Comparison of ENCODE assay signal across 8 mouse cellular contexts in genomic region chr4:45320159-45320816, GRCm38 (mm10). TPM values are rescaled to one million over a fixed set of nuclear protein-coding genes. Genes with fewer than 3 reads are reported as not detected.
DNase-seq lines count a peak whose midpoint lies in the region; ATAC-seq and TF ChIP-seq lines count a peak whose summit lies in the region.

No protein-coding gene starts in this region.

- H3K27me3 ChIP-seq in E14TG2a.4 (ENCODE audit: insufficient read depth, low read length), result peaks cover 18% of the 10 kb centered on the region
- H3K27me3 ChIP-seq in forebrain, embryonic 12.5 days, result peaks cover 30% of the 10 kb centered on the region
- H3K27me3 ChIP-seq in heart, postnatal 0 days (ENCODE audit: control insufficient read depth, insufficient read depth, low read length), result no peaks in the 10 kb centered on the region; the same call in 1 of the 2 replicates
- H3K27me3 ChIP-seq in liver, embryonic 15.5 days, result peaks cover 9% of the 10 kb centered on the region
- no peaks in the 10 kb centered on the region for H3K27me3 ChIP-seq in neural tube, embryonic 11.5 days (ENCODE audit: control insufficient read depth, insufficient read depth, low read length)
- no peaks in the 10 kb centered on the region for H3K27me3 ChIP-seq in stomach, embryonic 16.5 days (ENCODE audit: control insufficient read depth, insufficient read depth, low read length)

- peaks cover 38% of the 10 kb centered on the region for H3K36me3 ChIP-seq in E14TG2a.4 (ENCODE audit: insufficient read depth, low read length)
- H3K36me3 ChIP-seq in forebrain, embryonic 12.5 days (replicated peaks), result peaks cover 28% of the 10 kb centered on the region
- peaks cover 25% of the 10 kb centered on the region for H3K36me3 ChIP-seq in heart, postnatal 0 days (replicated peaks; ENCODE audit: control insufficient read depth, insufficient read depth, low read length)
- peaks cover 35% of the 10 kb centered on the region for H3K36me3 ChIP-seq in liver, embryonic 15.5 days (replicated peaks)
- no peaks in the 10 kb centered on the region for H3K36me3 ChIP-seq in neural tube, embryonic 11.5 days (ENCODE audit: control insufficient read depth, insufficient read depth, low read length)
- 0 out of 2 replicates have a peak, but pooled peaks cover 3% of the 10 kb centered on the region for H3K36me3 ChIP-seq in stomach, embryonic 16.5 days (ENCODE audit: control insufficient read depth, insufficient read depth, low read length)

- 1% methylated on average over 56 of the region's 56 CpGs for WGBS in forebrain, embryonic 12.5 days
- under 1% methylated on average over 56 of the region's 56 CpGs for WGBS in heart, postnatal 0 days
- under 1% methylated on average over 56 of the region's 56 CpGs for WGBS in liver, embryonic 15.5 days (ENCODE audit: insufficient replicate concordance)
- WGBS in neural tube, embryonic 11.5 days, result under 1% methylated on average over 56 of the region's 56 CpGs
- under 1% methylated on average over 56 of the region's 56 CpGs for WGBS in stomach, embryonic 16.5 days

- DNase-seq in c-Kit-positive CD71-positive TER-119-positive erythroid progenitor cells, embryonic 14.5 days (ENCODE audit: low spot score), result peak; percentile 70
- peak; percentile 72 for DNase-seq in heart, postnatal 0 days (ENCODE audit: low spot score)
- peak; percentile 92 for DNase-seq in kidney, postnatal 36 days
- DNase-seq in neural tube, embryonic 11.5 days (ENCODE audit: low spot score), result peak; percentile 85

- ATAC-seq in forebrain, embryonic 12.5 days (ENCODE audit: low FRiP score), result peak; percentile 93
- peak; percentile 91 for ATAC-seq in heart, postnatal 0 days (ENCODE audit: insufficient read depth, low read depth)
- ATAC-seq in liver, embryonic 15.5 days (ENCODE audit: insufficient read depth), result peak; percentile 87
- ATAC-seq in neural tube, embryonic 11.5 days (ENCODE audit: insufficient read depth, low FRiP score, low TSS enrichment), result peak; percentile 74
- ATAC-seq in stomach, embryonic 16.5 days (ENCODE audit: insufficient read depth, low FRiP score), result peak; percentile 88

- TF ChIP-seq EP300 in heart, postnatal 0 days (IDR thresholded peaks at IDR 0.05; ENCODE audit: low read depth), result peak; percentile 36; the same call in 1 of the 2 replicates

- peak overlapping the region; percentile 87 for H3K9ac ChIP-seq in forebrain, embryonic 12.5 days
- peak overlapping the region; percentile 78 for H3K9ac ChIP-seq in heart, postnatal 0 days (replicated peaks; ENCODE audit: low read depth, low read length)
- peak overlapping the region; percentile 86 for H3K9ac ChIP-seq in liver, embryonic 15.5 days
- peak overlapping the region; percentile 90 for H3K9ac ChIP-seq in neural tube, embryonic 11.5 days (ENCODE audit: low read length)
- peak overlapping the region; percentile 90 for H3K9ac ChIP-seq in stomach, embryonic 16.5 days (ENCODE audit: low read length)

- H3K4me1 ChIP-seq in E14TG2a.4 (replicated peaks; ENCODE audit: low read depth, low read length), result peaks cover 32% of the 10 kb centered on the region
- peaks cover 15% of the 10 kb centered on the region for H3K4me1 ChIP-seq in forebrain, embryonic 12.5 days
- peaks cover 8% of the 10 kb centered on the region; the same call in 1 of the 2 replicates for H3K4me1 ChIP-seq in heart, postnatal 0 days (ENCODE audit: control insufficient read depth, insufficient read depth)
- peaks cover 19% of the 10 kb centered on the region for H3K4me1 ChIP-seq in liver, embryonic 15.5 days (replicated peaks)
- no peaks in the 10 kb centered on the region for H3K4me1 ChIP-seq in neural tube, embryonic 11.5 days (ENCODE audit: control insufficient read depth, insufficient read depth, low read length)
- peaks cover 8% of the 10 kb centered on the region for H3K4me1 ChIP-seq in stomach, embryonic 16.5 days (ENCODE audit: control insufficient read depth, insufficient read depth, low read length)

- H3K4me3 ChIP-seq in E14TG2a.4 (replicated peaks; ENCODE audit: low read length), result peak overlapping the region; percentile 90
- peak overlapping the region; percentile 95 for H3K4me3 ChIP-seq in forebrain, embryonic 12.5 days (replicated peaks)
- peak overlapping the region; percentile 79 for H3K4me3 ChIP-seq in heart, postnatal 0 days (ENCODE audit: low read depth, low read length)
- H3K4me3 ChIP-seq in liver, embryonic 15.5 days (replicated peaks), result peak overlapping the region; percentile 87
- H3K4me3 ChIP-seq in neural tube, embryonic 11.5 days (ENCODE audit: low read depth, low read length), result peak overlapping the region; percentile 97
- peak overlapping the region; percentile 92 for H3K4me3 ChIP-seq in stomach, embryonic 16.5 days (replicated peaks; ENCODE audit: low read length)

- H3K27ac ChIP-seq in forebrain, embryonic 12.5 days, result peak overlapping the region; percentile 84
- peak overlapping the region; percentile 88 for H3K27ac ChIP-seq in heart, postnatal 0 days (ENCODE audit: low read depth)
- H3K27ac ChIP-seq in liver, embryonic 15.5 days (replicated peaks), result peak overlapping the region; percentile 82
- peak overlapping the region; percentile 81 for H3K27ac ChIP-seq in neural tube, embryonic 11.5 days (ENCODE audit: low read depth, low read length)
- H3K27ac ChIP-seq in stomach, embryonic 16.5 days (ENCODE audit: low read length), result peak overlapping the region; percentile 85

- H3K9me3 ChIP-seq in E14TG2a.4 (ENCODE audit: low read length), result peaks cover 10% of the 10 kb centered on the region; the same call in 1 of the 2 replicates
- no peaks in the 10 kb centered on the region for H3K9me3 ChIP-seq in forebrain, embryonic 12.5 days
- H3K9me3 ChIP-seq in heart, postnatal 0 days (replicated peaks; ENCODE audit: control insufficient read depth, low read length), result no peaks in the 10 kb centered on the region
- H3K9me3 ChIP-seq in liver, embryonic 15.5 days (replicated peaks), result no peaks in the 10 kb centered on the region
- H3K9me3 ChIP-seq in neural tube, embryonic 11.5 days (ENCODE audit: control insufficient read depth, low read length), result no peaks in the 10 kb centered on the region
- no peaks in the 10 kb centered on the region for H3K9me3 ChIP-seq in stomach, embryonic 16.5 days (replicated peaks; ENCODE audit: control insufficient read depth, low read length)

- H3K4me2 ChIP-seq in forebrain, embryonic 12.5 days, result peak overlapping the region; percentile 69
- peak overlapping the region; percentile 79 for H3K4me2 ChIP-seq in heart, postnatal 0 days (ENCODE audit: low read depth, low read length)
- H3K4me2 ChIP-seq in liver, embryonic 15.5 days, result peak overlapping the region; percentile 82
- peak overlapping the region; percentile 81 for H3K4me2 ChIP-seq in neural tube, embryonic 11.5 days (ENCODE audit: low read depth)
- peak overlapping the region; percentile 55 for H3K4me2 ChIP-seq in stomach, embryonic 16.5 days (ENCODE audit: low read depth, low read length)

- TF ChIP-seq CTCF in E14TG2a.4 (conservative IDR thresholded peaks at IDR 0.05; ENCODE audit: low read length), result no peak
- TF ChIP-seq CTCF in heart, postnatal 0 days (IDR thresholded peaks at IDR 0.05; ENCODE audit: low read depth), result no peak

RNA-seq across cellular contexts. Expression of gene Dcaf10, which starts 21.6 kb away (rescaled TPM):
- 12.1 and 14.5 TPM in 2 replicates for polyA plus RNA-seq in forebrain, embryonic 12.5 days (2016; fragmentation: Nextera tagmentation; extraction: Ambion mirVana)
- 24.7 and 25.9 TPM in 2 replicates for total RNA-seq in heart, postnatal 0 days (2014; rRNA removed; ENCODE audit: low replicate concordance)
- polyA plus RNA-seq in heart, postnatal 0 days (2015; fragmentation: Nextera tagmentation; extraction: Ambion mirVana), result 6.2 and 6.4 TPM in 2 replicates
- polyA plus RNA-seq in liver, embryonic 15.5 days (2015; fragmentation: Nextera tagmentation; extraction: Ambion mirVana), result 5.7 and 6.9 TPM in 2 replicates
- 13.8 and 14.1 TPM in 2 replicates for polyA plus RNA-seq in neural tube, embryonic 11.5 days (2014; fragmentation: Nextera tagmentation; extraction: Ambion mirVana)
- polyA plus RNA-seq in stomach, embryonic 16.5 days (2015; fragmentation: Nextera tagmentation; extraction: Ambion mirVana), result 7.6 and 8.0 TPM in 2 replicates

RNA-seq across cellular contexts. Expression of gene Exosc3, which starts 22.2 kb away (rescaled TPM):
- polyA plus RNA-seq in forebrain, embryonic 12.5 days (2016; fragmentation: Nextera tagmentation; extraction: Ambion mirVana), result 86.9 and 92.0 TPM in 2 replicates
- total RNA-seq in heart, postnatal 0 days (2014; rRNA removed; ENCODE audit: low replicate concordance), result 20.6 and 29.2 TPM in 2 replicates
- 24.2 and 25.8 TPM in 2 replicates for polyA plus RNA-seq in heart, postnatal 0 days (2015; fragmentation: Nextera tagmentation; extraction: Ambion mirVana)
- polyA plus RNA-seq in liver, embryonic 15.5 days (2015; fragmentation: Nextera tagmentation; extraction: Ambion mirVana), result 46.1 and 47.9 TPM in 2 replicates
- 83.0 and 83.4 TPM in 2 replicates for polyA plus RNA-seq in neural tube, embryonic 11.5 days (2014; fragmentation: Nextera tagmentation; extraction: Ambion mirVana)
- 66.0 and 67.5 TPM in 2 replicates for polyA plus RNA-seq in stomach, embryonic 16.5 days (2015; fragmentation: Nextera tagmentation; extraction: Ambion mirVana)

RNA-seq across cellular contexts. Expression of gene Trmt10b, which starts 23.4 kb away (rescaled TPM):
- 16.2 TPM in 2 replicates for polyA plus RNA-seq in forebrain, embryonic 12.5 days (2016; fragmentation: Nextera tagmentation; extraction: Ambion mirVana)
- 0.65 and 2.1 TPM in 2 replicates for total RNA-seq in heart, postnatal 0 days (2014; rRNA removed; ENCODE audit: low replicate concordance)
- 6.3 and 9.2 TPM in 2 replicates for polyA plus RNA-seq in heart, postnatal 0 days (2015; fragmentation: Nextera tagmentation; extraction: Ambion mirVana)
- polyA plus RNA-seq in liver, embryonic 15.5 days (2015; fragmentation: Nextera tagmentation; extraction: Ambion mirVana), result 3.7 and 4.9 TPM in 2 replicates
- 21.4 and 23.3 TPM in 2 replicates for polyA plus RNA-seq in neural tube, embryonic 11.5 days (2014; fragmentation: Nextera tagmentation; extraction: Ambion mirVana)
- polyA plus RNA-seq in stomach, embryonic 16.5 days (2015; fragmentation: Nextera tagmentation; extraction: Ambion mirVana), result 14.0 and 14.8 TPM in 2 replicates

Comparison
In these comparisons a context has a peak if more than half of its experiments do, and no peak if none do; other contexts are left out.
1. Peak in every context shown above with its lines: DNase-seq, ATAC-seq, H3K4me3 ChIP-seq and H3K27ac ChIP-seq.